Mouse (Mus musculus): ENCODE data around the gene Lenep. TPM values are rescaled to one million over a fixed set of nuclear protein-coding genes. Genes with fewer than 3 reads are reported as not detected.

Lenep gene
- total and polyA plus RNA-seq, 3 experiments: not detected

DNA sequence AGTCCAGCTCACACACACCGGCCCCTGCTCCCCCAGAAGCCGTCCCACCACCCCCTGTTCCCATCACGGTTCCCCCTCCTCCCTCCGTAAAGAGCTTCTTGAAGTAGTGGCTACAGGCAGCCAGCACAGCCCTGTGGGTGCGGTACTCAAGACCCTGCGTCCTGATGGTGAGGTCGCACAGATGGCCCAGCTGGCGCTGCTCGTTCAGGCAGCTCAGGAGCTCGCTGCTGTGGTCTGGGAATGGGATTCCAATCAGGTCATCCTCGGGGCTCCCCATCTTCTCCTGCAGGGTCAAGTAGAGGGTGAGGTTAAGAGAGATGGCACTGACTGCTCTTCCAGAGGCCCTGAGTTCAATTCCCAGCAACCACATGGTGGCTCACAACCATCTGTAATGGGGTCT, 21.4 kb downstream of the Lenep start:
- no peak overlapping the region for H3K27ac ChIP-seq (ENCODE audit: insufficient read depth, low read depth)
- no peaks in the 10 kb centered on the region for H3K27me3 ChIP-seq (replicated peaks)
- no peak for TF ChIP-seq ELF1 (IDR thresholded peaks at IDR 0.05; ENCODE audit: low read depth, low read length)
- TF ChIP-seq ZNF384 (IDR thresholded peaks at IDR 0.05; ENCODE audit: low read depth, low read length): no peak
- TF ChIP-seq GABPA (IDR thresholded peaks at IDR 0.05; ENCODE audit: insufficient replicate concordance, low read depth, low read length): no peak
- no peak for TF ChIP-seq MXI1 (IDR thresholded peaks at IDR 0.05; ENCODE audit: low read depth, low read length)
- TF ChIP-seq MAFK (IDR thresholded peaks at IDR 0.05; ENCODE audit: insufficient replicate concordance, low read length): no peak
- no peak for TF ChIP-seq EP300 (IDR thresholded peaks at IDR 0.05; ENCODE audit: low read length)
- TF ChIP-seq USF1 (IDR thresholded peaks at IDR 0.05; ENCODE audit: low read depth, low read length): no peak
- no peak for TF ChIP-seq ZMIZ1 (IDR thresholded peaks at IDR 0.05; ENCODE audit: low read depth, low read length)
- no peak for TF ChIP-seq ETS1 (conservative IDR thresholded peaks at IDR 0.05; ENCODE audit: low read depth, low read length)
- TF ChIP-seq PAX5 (IDR thresholded peaks at IDR 0.05; ENCODE audit: low read length): no peak
- TF ChIP-seq CHD2 (IDR thresholded peaks at IDR 0.05; ENCODE audit: low read length): no peak
- no peak for TF ChIP-seq ZKSCAN1 (IDR thresholded peaks at IDR 0.05; ENCODE audit: borderline replicate concordance, low read depth, low read length)
- no peak for TF ChIP-seq ZC3H11A (IDR thresholded peaks at IDR 0.05; ENCODE audit: low read depth, low read length)
- no peak for TF ChIP-seq MEF2A (IDR thresholded peaks at IDR 0.05; ENCODE audit: borderline replicate concordance, low read depth, low read length)
- no peak for TF ChIP-seq MAX (IDR thresholded peaks at IDR 0.05; ENCODE audit: low read length)
- no peak overlapping the region for H3K4me2 ChIP-seq (ENCODE audit: insufficient read depth, low read depth, poor library complexity, severe bottlenecking)
- H3K9ac ChIP-seq (ENCODE audit: insufficient read depth, low read depth): no peak overlapping the region
- dilution Hi-C loops (cut with MboI; ENCODE audit: extremely low pct_ligation_motif_present, extremely low pct_unique_long_range_greater_than_20kb, low sequenced_read_pairs): no loop called here
- H3K4me1 ChIP-seq (ENCODE audit: control insufficient read depth in 1 of 2, insufficient read depth in 2 of 2): peaks cover 30 to 91% of the 10 kb centered on the region in 2 experiments
- H3K79me2 ChIP-seq (replicated peaks; ENCODE audit: control insufficient read depth, extremely low read depth, insufficient read depth, poor library complexity, severe bottlenecking): peaks cover 37% of the 10 kb centered on the region
- H3K9me3 ChIP-seq (replicated peaks; ENCODE audit: low read length): no peaks in the 10 kb centered on the region
- H3K36me3 ChIP-seq (replicated peaks in 1 of 2; ENCODE audit: control insufficient read depth in 1 of 2, insufficient read depth in 1 of 2, low read length in 1 of 2): peaks cover 49 to 78% of the 10 kb centered on the region in 2 experiments
- in situ Hi-C loops (cut with MboI; ENCODE audit: low pct_ligation_motif_present, low pct_unique_long_range_greater_than_20kb, low sequenced_read_pairs): no loop called here
- no peak overlapping the region for H3K4me3 ChIP-seq (replicated peaks in 1 of 3; ENCODE audit: low read depth in 2 of 3, low read length in 2 of 3, poor library complexity in 1 of 3)
- DNase-seq (ENCODE audit: extremely low read depth): no peak

GRCm38 (mm10) chr3:89380711-89381110, 21.9 kb downstream of the Lenep start:
- no peaks in the 10 kb centered on the region for H3K9me3 ChIP-seq (replicated peaks; ENCODE audit: low read length)
- dilution Hi-C loops (cut with MboI; ENCODE audit: extremely low pct_ligation_motif_present, extremely low pct_unique_long_range_greater_than_20kb, low sequenced_read_pairs) (no loop called here), in situ Hi-C loops (cut with MboI; ENCODE audit: low pct_ligation_motif_present, low pct_unique_long_range_greater_than_20kb, low sequenced_read_pairs) (no loop called here)
- no peak overlapping the region for H3K9ac ChIP-seq (ENCODE audit: insufficient read depth, low read depth)
- no peak overlapping the region for H3K4me2 ChIP-seq (ENCODE audit: insufficient read depth, low read depth, poor library complexity, severe bottlenecking)
- H3K36me3 ChIP-seq (replicated peaks in 1 of 2; ENCODE audit: control insufficient read depth in 1 of 2, insufficient read depth in 1 of 2, low read length in 1 of 2): peaks cover 49 to 80% of the 10 kb centered on the region in 2 experiments
- no peak overlapping the region for H3K4me3 ChIP-seq (replicated peaks in 1 of 3; ENCODE audit: low read depth in 2 of 3, low read length in 2 of 3, poor library complexity in 1 of 3)
- peaks cover 32% of the 10 kb centered on the region for H3K79me2 ChIP-seq (replicated peaks; ENCODE audit: control insufficient read depth, extremely low read depth, insufficient read depth, poor library complexity, severe bottlenecking)
- no peak overlapping the region for H3K27ac ChIP-seq (ENCODE audit: insufficient read depth, low read depth)
- TF ChIP-seq CHD1 (IDR thresholded peaks at IDR 0.05; ENCODE audit: low read depth, low read length): no peak
- TF ChIP-seq ETS1 (conservative IDR thresholded peaks at IDR 0.05; ENCODE audit: low read depth, low read length): no peak
- no peak for TF ChIP-seq ZNF384 (IDR thresholded peaks at IDR 0.05; ENCODE audit: low read depth, low read length)
- DNase-seq (ENCODE audit: extremely low read depth): no peak
- H3K27me3 ChIP-seq (replicated peaks): no peaks in the 10 kb centered on the region
- peaks cover 30 to 86% of the 10 kb centered on the region in 2 experiments for H3K4me1 ChIP-seq (ENCODE audit: control insufficient read depth in 1 of 2, insufficient read depth in 2 of 2)
